Mouse (Mus musculus) kidney, postnatal 4 days (tissue): Measurements from ENCODE around the gene Olfr282.
A peak's percentile ranks its signal among the peaks of the same experiment; 100 is the strongest.

Experiments
- DNase-seq, 2 experiments: peaks; one replicate each; pipeline ENCODE4 v3.0.0; 2021; ENCODE audit warnings: mixed read lengths in 2 of 2

Olfr282 gene

DNA sequence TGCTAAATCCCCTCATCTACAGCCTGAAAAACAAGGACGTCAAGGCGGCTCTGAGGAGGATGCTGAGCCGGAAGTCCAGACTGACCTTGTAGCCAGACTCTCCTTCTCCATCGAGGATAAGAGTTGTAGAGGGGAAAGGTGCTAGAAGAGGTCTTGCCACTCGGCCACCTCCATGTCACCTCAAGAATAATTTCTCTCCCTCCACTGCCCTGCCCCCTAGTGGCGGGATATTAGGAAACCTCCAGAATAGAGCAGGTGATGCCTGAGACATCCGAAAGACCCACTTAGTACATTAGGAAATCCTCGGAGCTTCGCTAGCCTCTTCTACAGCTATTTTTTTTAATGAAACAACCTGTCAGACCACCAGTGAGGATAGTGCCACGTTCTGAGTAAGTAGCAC lies 44.4 kb downstream of the Olfr282 start:
- DNase-seq: peak; percentile 68 to 69

DNA sequence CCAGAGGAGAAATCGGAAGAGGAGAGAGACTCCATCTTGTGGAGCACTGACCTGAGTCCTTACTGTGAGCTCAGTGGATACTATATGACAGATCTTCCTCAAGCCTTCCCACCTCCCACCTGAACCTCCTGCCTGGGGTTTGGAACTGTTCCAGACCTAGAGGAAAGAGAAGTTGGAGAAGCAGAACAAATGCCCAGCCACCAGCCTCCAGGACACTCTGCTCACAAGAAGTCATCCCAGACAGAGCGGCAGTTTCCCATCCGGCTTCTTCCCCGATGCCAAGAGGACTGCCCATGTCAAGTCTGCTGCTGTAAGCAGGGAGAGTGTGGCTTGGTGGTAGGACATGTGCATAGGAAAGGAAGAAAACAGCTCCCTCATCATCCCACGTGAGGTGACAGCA lies 45.3 kb downstream of the Olfr282 start:
- no peak for DNase-seq

DNA sequence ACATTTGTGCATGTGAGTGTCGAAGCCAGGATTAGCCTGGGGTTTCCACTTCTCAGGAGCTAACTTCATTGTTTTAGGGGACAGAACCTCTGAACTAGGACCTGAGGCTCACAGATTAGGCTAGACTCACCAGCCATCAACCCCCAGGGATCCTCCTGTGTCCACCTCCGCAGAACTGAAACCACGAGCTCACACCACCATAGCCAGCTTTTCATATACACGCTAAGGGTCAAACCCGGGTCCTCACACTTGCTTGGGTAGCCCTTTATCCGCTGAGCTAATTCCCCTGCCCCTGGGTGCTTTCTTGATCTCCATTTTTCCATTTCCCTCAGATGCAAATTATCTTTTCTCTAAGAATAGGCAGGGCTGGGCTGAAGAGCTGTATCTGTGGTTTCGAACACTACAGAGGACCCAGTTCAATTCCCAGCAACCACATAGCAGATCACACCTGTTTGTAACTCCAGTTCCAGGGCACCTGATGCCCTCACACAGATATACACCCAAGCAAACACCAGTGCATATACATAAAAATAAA lies 48.6 kb downstream of the Olfr282 start:
- DNase-seq: no peak

DNA sequence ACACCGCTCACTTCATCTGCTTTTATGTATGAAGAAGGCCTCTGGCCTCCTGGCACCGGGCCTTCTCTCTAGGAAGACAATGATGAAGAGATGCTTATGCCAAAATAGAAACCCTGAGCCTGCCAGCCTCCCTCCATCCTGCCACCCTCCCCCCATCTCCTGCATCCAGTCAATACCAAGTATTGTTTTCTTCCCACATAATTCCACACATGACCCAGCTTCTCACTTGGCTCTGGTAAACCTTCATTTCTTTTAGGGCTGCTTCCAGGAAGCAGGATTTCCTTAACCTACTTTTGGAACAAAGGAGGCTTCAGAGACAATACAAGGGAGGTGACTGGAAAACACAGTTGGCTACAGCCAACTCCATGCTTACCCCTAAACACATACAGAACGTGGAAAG lies 51.7 kb downstream of the Olfr282 start, which contains the start of gene Lalba:
Gene Lalba (minus strand): TSS at position 21 of the 400 bp plus-strand sequence.
- peak; percentile 14 to 30 for DNase-seq

DNA sequence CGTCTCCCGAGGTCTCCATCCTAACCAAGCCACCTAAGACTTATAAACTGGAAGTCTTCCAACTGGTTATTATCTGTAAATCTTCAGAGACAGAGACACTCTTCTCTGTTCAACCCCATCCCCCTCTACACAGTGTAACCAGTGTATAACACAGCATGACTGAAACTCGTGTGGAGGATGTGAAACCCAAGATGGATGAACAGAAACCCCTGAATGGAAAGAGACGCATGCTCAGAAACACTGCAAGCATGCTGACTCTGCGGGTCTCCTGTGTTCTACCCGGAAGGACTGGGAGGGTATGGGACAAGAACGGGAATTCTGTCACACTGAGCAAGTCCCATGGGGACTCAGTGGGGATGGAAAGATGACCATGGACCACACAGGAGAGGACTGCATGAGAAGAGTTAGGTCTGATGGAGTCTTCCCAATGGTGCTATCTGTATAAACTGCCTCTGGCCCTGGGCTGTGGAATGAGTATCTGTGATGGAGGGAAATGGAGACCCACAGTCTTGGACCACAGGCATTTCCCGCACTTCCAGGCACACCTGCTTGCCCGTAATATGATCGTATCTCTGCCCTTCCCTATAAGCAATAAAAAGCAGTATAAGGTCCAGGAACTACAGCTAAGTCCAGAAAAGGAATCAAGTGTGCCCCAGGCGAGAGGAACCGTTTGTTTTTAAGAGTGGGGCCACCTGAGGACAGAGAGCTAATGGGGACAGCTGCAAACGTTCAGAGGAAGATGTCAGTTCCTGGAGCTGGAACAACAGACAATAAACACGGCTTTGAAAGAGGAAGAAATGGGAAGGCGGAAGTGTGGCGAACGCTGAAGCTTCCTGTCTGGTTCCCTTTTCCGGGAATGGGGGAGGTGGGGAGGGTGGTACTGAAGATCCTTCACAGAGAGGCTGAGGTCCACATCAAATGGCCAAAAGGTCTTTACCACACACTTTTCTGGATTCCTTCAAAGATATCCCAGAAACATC lies 53.2 kb downstream of the Olfr282 start:
- DNase-seq: peak; percentile 55 to 66

DNA sequence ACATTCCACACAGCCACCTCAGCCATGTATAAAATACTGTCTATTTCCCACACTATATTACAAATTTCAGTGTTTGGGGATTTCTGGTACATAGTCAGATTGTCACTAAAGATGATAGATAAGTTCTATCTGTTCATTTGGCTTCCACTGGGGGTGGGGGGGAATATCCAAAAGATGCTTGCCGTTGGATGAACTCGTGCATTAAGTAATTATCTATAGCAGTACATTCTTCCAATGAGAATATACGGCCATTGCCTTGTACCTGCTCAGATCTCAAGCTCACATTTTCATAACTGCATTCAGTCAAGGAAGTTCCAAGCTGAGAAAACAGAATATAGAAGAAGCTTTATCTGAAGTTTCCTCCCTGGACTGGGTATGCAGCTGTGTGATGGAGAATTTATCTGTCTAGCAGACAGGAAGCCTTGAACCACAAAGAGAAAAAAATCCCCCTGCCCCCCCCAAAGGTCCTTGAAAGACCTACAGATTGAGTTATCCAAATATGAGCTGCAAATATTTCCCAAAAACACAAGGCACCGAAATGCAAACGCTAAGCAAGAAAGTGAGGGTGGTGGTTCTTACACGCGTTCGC lies 55.5 kb downstream of the Olfr282 start:
- no peak for DNase-seq
